Mouse (Mus musculus) megakaryocyte, embryonic 14.5 days (primary cell): ENCODE measurements around the gene Hdac2.

ENCODE experiments used
- FLI1 ChIP-seq: IDR thresholded peaks from 2 replicates; pipeline ENCODE4 v1.6.1; 2012; ENCODE audit warnings: low read length, inconsistent platforms, mixed read lengths
- GATA1 ChIP-seq: IDR thresholded peaks from 3 replicates; pipeline ENCODE4 v1.6.1; 2012; ENCODE audit warnings: mixed read lengths, low read length, inconsistent platforms, borderline replicate concordance

DNA sequence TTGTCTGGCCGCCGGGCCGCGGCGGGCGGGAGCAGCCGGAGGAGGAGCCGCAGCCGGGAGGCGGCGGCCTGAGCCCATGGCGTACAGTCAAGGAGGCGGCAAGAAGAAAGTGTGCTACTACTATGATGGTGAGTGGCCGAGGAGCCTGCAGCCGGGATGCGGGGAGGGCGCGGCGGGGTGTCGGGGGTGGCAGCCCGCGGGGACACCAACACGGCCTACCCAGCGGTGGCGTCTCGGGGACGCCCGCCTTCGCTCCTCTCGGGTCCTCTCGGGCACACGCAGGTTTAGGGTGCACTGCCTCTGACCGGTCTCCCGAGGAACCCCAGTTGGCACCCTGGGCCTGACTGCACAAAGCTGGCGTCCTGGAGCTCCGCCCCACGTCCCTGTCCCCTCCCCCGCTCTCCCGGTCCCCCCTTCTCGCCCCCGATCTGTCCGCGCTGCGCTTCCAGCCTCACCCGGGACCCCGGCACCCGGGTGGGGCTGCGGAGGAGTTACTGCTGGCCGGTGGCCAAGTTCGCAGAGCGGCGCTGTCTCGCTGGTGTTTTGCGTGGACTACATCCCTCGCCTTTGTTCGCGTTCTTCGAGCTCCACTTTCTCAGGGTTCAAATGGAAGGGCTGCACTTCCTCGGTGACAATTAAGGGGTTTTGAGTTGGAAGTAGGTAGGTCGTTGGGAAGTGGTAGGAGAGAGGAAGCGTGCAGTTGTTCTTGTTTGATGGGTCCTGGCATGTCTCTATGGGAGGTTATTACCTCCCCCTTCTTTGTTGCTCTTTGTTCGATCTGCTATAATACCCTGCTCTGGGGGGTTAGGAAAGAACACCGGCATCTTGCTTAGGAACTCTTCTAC is 554 bp downstream of the Hdac2 start:
- TF ChIP-seq GATA1: no peak
- no peak for TF ChIP-seq FLI1
